Mouse (Mus musculus) neural tube, embryonic 15.5 days (tissue): Measurements from ENCODE around the gene Fgfr2. TPM values are rescaled to one million over a fixed set of nuclear protein-coding genes. Genes with fewer than 3 reads are reported as not detected.

Experiments used
- ATAC-seq: fragments of 200-750 bp; cut with Nextera tagmentation; 2 replicates; pipeline ENCODE4 v1.8.0; 2017; ENCODE audit warnings: mild to moderate bottlenecking, moderate TSS enrichment, moderate library complexity; ENCODE audit not compliant: low FRiP score
- H3K27ac ChIP-seq: fragments of 300-500 bp; sonication (generic); replicated peaks from 2 replicates; pipeline ENCODE4 v1.5.1; 2015; ENCODE audit warnings: mild to moderate bottlenecking, inconsistent platforms
- H3K27me3 ChIP-seq: fragments of 300-500 bp; sonication (generic); replicated peaks from 2 replicates; pipeline ENCODE4 v1.6.1; 2015; ENCODE audit warnings: inconsistent platforms
- H3K36me3 ChIP-seq: fragments of 300-500 bp; sonication (generic); 2 replicates; pipeline ENCODE4 v1.6.1; 2015; ENCODE audit warnings: inconsistent platforms
- H3K4me1 ChIP-seq: fragments of 300-500 bp; sonication (generic); 2 replicates; pipeline ENCODE4 v1.6.1; 2015; ENCODE audit warnings: inconsistent platforms
- H3K4me2 ChIP-seq: fragments of 300-500 bp; sonication (generic); 2 replicates; pipeline ENCODE4 v1.6.1; 2015; ENCODE audit warnings: inconsistent platforms, mild to moderate bottlenecking, moderate library complexity
- H3K4me3 ChIP-seq: fragments of 300-500 bp; sonication (generic); replicated peaks from 2 replicates; pipeline ENCODE4 v1.5.1; 2015; ENCODE audit warnings: mild to moderate bottlenecking, inconsistent platforms
- H3K9ac ChIP-seq: fragments of 300-500 bp; sonication (generic); replicated peaks from 2 replicates; pipeline ENCODE4 v1.6.1; 2015; ENCODE audit warnings: mild to moderate bottlenecking, inconsistent platforms
- H3K9me3 ChIP-seq: fragments of 300-500 bp; sonication (generic); replicated peaks from 2 replicates; pipeline ENCODE4 v1.6.1; 2016; ENCODE audit warnings: inconsistent platforms
- WGBS: fragments of 180-500 bp; shearing (Covaris S2); methylation state at CpG from one replicate; pipeline ENCODE4 v1.1.7; 2015; ENCODE audit warnings: mixed read lengths; 5-methylcytosine and 5-hydroxymethylcytosine counted together
- polyA plus RNA-seq: library from polyadenylated mRNA; unstranded; fragments of >200 nt; fragmentation: Nextera tagmentation; extraction: Ambion mirVana; gene quantifications from 2 replicates; pipeline ENCODE4 v1.2.1, GENCODE M21; 2015

Gene Fgfr2
- polyA plus RNA-seq, 1 experiment from 2014 or later, result 21.2 TPM

GRCm38 (mm10) chr7:132921971-132922370 lies 201.2 kb downstream of the Fgfr2 start:
- ATAC-seq, result no peak
- Histone ChIP-seq H3K4me3 (no peak overlapping the region), H3K4me1 (no peaks in the 10 kb centered on the region), H3K9me3 (no peaks in the 10 kb centered on the region), H3K27ac (no peak overlapping the region), H3K9ac (no peak overlapping the region), H3K27me3 (no peaks in the 10 kb centered on the region), H3K36me3 (no peaks in the 10 kb centered on the region), H3K4me2 (no peak overlapping the region)
- WGBS, result 69% methylated on average over 3 of the region's 3 CpGs

DNA sequence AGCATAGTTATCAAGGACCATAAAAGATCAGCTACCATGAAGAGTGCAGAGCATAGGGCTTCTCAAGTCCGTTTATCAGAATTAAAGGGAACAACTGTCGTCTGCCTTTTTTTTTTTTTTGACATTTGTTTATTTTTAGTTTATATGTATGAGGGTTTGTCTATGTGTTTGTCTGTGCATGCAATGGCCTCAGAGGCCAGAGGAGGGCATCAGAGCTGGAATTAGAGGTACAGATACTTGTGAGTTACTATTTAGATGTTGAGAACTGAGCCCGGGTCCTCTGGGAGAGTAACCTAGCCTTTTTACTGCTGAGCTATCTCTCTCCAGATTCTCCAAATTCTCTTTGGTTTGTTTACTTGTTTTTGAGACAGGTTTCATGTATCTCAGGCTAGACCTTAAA lies 219.4 kb downstream of the Fgfr2 start:
- Histone ChIP-seq H3K9ac (no peak overlapping the region), H3K4me1 (no peaks in the 10 kb centered on the region), H3K36me3 (no peaks in the 10 kb centered on the region), H3K27ac (no peak overlapping the region), H3K4me3 (no peak overlapping the region), H3K27me3 (no peaks in the 10 kb centered on the region), H3K4me2 (no peak overlapping the region), H3K9me3 (no peaks in the 10 kb centered on the region)
- no peak for ATAC-seq
- 87% methylated on average over 3 of the region's 3 CpGs for WGBS

DNA sequence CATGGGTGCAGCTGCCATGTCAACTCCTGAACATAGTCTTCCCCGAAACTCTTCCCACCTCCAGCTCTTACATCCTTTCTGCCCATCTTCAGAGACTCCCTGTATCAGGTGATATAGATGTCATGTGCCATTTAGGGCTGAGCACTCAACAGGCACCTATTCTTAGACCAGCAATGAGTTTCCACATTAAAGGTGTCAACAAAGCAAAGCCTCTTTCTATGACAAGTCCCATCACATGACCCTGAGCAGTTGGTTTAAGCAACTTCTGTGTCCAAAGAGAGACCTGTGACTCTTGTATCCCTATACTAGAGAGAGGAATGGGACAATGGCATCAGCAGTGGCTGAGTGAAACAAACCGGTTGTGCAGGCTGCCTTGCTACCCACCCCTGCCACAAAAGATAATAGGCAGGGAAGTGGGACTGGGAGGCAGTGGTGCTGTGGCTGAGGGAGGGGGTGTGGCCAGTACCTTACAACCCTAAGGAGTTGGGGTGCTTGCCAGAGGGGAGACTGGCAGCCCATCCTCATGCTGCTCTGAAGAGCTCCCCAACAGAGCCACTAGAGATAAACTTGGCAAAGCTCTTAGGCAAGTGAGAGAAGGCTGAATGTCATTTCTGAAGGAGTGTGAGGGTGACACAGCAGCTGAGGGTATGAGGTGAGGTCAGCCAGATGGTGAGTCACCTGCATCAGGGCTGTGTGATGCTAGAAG lies 222.2 kb downstream of the Fgfr2 start:
- WGBS, result 67% methylated on average over 2 of the region's 2 CpGs

DNA sequence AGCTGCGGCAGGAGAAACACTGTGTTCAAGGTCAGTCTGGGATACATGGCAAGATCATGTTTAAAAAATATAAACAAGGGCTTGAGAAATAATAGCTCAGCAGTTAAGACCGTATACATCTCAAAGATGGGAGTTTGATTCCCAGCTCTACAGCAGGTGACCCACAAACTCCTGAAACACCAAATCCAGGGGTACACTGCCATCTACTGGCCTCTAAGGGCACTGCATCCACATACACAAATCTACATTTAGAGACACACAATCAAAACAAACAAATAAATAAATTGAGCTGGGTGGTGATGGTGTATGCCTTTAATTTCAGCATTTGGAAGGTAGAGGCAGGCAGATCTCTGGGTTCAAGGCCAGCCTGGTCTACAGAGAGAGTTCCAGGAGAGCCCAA lies 224.9 kb downstream of the Fgfr2 start:
- Histone ChIP-seq H3K4me3 (no peak overlapping the region), H3K4me1 (no peaks in the 10 kb centered on the region; the same call in 1 of the 2 replicates), H3K9me3 (no peaks in the 10 kb centered on the region), H3K9ac (no peak overlapping the region), H3K4me2 (no peak overlapping the region), H3K36me3 (no peaks in the 10 kb centered on the region), H3K27me3 (no peaks in the 10 kb centered on the region), H3K27ac (no peak overlapping the region)
- ATAC-seq, result no peak
- 95% methylated on average over 2 of the region's 2 CpGs for WGBS

More for the DNA sequence above, 222.2 kb downstream of the Fgfr2 start:
- Histone ChIP-seq H3K4me1 (no peaks in the 10 kb centered on the region), H3K9ac (no peak overlapping the region), H3K4me3 (no peak overlapping the region), H3K27me3 (no peaks in the 10 kb centered on the region), H3K9me3 (no peaks in the 10 kb centered on the region), H3K4me2 (no peak overlapping the region), H3K36me3 (no peaks in the 10 kb centered on the region), H3K27ac (no peak overlapping the region)
- ATAC-seq, result no peak

DNA sequence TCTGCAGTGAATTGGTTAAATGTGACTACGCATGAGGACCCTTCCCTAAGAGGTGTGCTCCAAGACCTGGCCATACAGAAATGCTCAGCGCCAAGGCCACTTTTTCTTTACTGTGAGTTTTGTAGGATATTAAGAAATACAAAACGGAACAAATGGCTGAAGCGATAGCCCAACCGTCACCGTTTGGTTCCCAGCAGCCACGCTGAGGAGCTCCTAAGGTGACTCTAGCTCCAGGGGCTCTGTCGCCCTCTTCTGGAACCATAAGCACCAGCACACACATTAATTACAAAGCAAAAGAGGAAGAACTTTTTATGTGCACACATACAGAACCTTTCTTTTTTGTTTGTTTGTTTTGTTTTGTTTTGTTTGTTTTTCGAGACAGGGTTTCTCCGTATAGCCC lies 225.9 kb downstream of the Fgfr2 start:
- WGBS, result 89% methylated on average over 10 of the region's 10 CpGs
- H3K4me1 ChIP-seq, result no peaks in the 10 kb centered on the region; the same call in 1 of the 2 replicates
- H3K27ac ChIP-seq, result no peak overlapping the region
- no peaks in the 10 kb centered on the region for H3K36me3 ChIP-seq
- H3K4me3 ChIP-seq, result no peak overlapping the region
- H3K9me3 ChIP-seq, result no peaks in the 10 kb centered on the region
- H3K9ac ChIP-seq, result no peak overlapping the region
- H3K27me3 ChIP-seq, result no peaks in the 10 kb centered on the region
- no peak overlapping the region for H3K4me2 ChIP-seq
- ATAC-seq, result no peak

DNA sequence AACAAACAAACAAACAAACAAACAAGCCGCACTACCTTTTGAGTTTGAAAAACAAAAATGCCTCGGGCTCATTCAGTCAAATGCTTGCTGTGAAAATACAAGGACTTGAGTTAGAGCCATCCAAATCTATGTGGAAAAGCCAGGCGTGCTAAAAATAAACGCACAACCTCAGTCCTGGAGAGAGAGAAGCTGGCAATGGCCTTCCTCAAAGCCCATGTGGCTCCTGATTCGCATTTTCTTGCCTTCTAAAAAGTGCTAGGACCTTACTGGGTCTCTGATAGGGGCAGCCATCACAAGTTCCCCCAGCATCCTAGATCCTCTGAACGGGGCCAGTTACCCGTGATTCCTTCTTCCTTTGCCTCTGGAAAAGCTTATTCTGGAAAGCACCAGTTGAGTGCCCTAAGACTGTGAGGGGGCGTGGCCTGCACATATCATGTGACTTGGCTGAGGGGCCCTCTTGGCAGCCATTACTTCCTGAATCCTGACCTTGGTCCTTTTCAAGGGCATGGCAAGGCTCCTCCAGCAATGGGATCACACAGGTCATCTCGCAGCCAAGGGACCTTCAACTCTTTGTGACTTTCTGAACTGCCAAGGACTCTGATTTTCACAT lies 226.8 kb downstream of the Fgfr2 start:
- H3K27ac ChIP-seq, result no peak overlapping the region
- H3K27me3 ChIP-seq, result no peaks in the 10 kb centered on the region
- no peaks in the 10 kb centered on the region for H3K9me3 ChIP-seq
- H3K36me3 ChIP-seq, result no peaks in the 10 kb centered on the region
- 95% methylated on average over 9 of the region's 9 CpGs for WGBS
- H3K4me2 ChIP-seq, result no peak overlapping the region
- H3K4me1 ChIP-seq, result no peaks in the 10 kb centered on the region; the same call in 1 of the 2 replicates
- ATAC-seq, result no peak
- H3K4me3 ChIP-seq, result no peak overlapping the region
- no peak overlapping the region for H3K9ac ChIP-seq

DNA sequence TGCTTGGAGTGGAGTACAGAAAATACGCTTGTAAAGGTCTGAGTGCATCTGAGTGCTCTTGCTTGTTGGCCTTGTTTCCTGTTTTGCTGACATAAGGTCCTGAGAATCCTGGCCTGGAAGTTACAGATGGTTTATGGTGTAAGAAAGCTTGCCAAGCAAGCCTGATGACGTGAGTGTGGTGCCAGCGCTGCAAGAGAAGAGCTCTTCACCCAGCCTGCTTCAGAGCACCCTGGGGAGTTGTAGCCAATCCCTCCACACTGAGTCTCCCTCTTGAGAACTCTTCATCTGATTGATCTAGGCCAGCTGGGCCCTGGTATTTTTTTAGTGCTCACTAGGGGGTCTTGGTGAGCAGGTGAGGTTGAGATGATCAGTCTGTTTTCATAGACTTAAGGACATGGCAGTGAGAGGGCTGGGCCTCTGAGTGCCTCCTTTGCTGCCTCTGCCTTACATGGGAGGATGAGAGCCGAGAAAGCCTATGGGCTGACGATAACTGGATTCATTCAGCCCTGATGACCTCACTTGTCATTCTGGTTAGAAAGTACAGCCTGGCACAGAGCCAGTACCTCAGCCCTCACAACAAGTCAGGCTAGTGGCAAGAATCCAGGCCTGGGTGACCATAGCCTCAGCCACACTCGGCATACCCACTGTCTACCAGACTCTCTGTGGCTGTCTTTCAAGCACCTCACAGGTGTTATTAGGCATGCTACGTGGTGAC lies 228.2 kb downstream of the Fgfr2 start:
- no peak overlapping the region for H3K4me3 ChIP-seq
- H3K27me3 ChIP-seq, result no peaks in the 10 kb centered on the region
- H3K4me1 ChIP-seq, result no peaks in the 10 kb centered on the region; the same call in 1 of the 2 replicates
- no peaks in the 10 kb centered on the region for H3K36me3 ChIP-seq
- no peak overlapping the region for H3K4me2 ChIP-seq
- ATAC-seq, result no peak
- no peak overlapping the region for H3K9ac ChIP-seq
- 59% methylated on average over 7 of the region's 7 CpGs for WGBS
- no peaks in the 10 kb centered on the region for H3K9me3 ChIP-seq
- H3K27ac ChIP-seq, result no peak overlapping the region

DNA sequence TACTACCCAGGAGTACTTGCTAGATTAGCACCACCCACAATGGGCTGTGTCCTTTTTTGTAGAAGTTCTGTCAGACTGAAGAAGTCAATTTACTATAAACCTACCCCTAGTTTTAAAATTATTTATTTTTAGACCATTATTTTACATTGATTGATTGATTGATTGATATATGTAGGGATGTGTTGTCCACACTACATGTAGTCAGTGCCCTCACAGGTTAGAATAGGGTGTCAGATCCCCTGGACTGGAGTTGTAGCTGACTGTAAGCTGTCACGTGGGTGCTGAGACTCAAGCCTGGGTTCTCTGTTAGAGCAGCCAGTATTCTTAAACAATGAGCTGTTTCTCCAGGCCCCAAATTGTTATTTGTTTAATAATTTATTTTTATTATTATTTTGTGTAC lies 229.8 kb downstream of the Fgfr2 start:
- Histone ChIP-seq H3K27ac (no peak overlapping the region), H3K36me3 (no peaks in the 10 kb centered on the region), H3K27me3 (no peaks in the 10 kb centered on the region), H3K4me3 (no peak overlapping the region), H3K4me1 (no peaks in the 10 kb centered on the region; the same call in 1 of the 2 replicates), H3K4me2 (no peak overlapping the region), H3K9me3 (no peaks in the 10 kb centered on the region), H3K9ac (no peak overlapping the region)
- ATAC-seq, result no peak
- WGBS, result 92% methylated on average over 1 of the region's 1 CpGs

DNA sequence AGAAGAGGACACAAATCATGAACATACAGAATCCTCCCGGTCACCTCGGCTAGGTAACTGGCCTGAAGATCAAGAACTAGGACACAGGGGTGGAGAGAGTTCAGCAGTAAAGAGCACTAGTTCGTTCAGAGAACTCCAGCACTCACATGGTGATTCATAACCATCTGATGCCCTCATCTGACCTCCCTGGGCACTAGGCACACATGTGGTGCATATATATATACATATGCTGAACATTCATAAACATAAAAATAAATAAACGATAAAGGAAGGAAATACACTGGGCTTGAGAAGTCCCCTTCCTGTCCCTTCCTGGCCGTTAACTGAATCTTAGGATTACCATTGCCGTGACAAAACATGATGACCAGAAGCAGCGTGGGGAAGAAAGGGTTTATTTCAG lies 230.3 kb downstream of the Fgfr2 start:
- WGBS, result 86% methylated on average over 7 of the region's 7 CpGs
- H3K27ac ChIP-seq, result no peak overlapping the region
- H3K9ac ChIP-seq, result no peak overlapping the region
- no peaks in the 10 kb centered on the region for H3K36me3 ChIP-seq
- H3K4me3 ChIP-seq, result no peak overlapping the region
- H3K4me1 ChIP-seq, result no peaks in the 10 kb centered on the region; the same call in 1 of the 2 replicates
- no peaks in the 10 kb centered on the region for H3K9me3 ChIP-seq
- no peak overlapping the region for H3K4me2 ChIP-seq
- ATAC-seq, result no peak
- no peaks in the 10 kb centered on the region for H3K27me3 ChIP-seq

- H3K4me3 ChIP-seq, result no peak overlapping the region
- no peak overlapping the region for H3K27ac ChIP-seq
- H3K4me1 ChIP-seq, result no peaks in the 10 kb centered on the region; the same call in 1 of the 2 replicates
- H3K9ac ChIP-seq, result no peak overlapping the region
- no peaks in the 10 kb centered on the region for H3K36me3 ChIP-seq
- no peak for ATAC-seq
- no peaks in the 10 kb centered on the region for H3K27me3 ChIP-seq
- H3K9me3 ChIP-seq, result no peaks in the 10 kb centered on the region
- WGBS, result 55% methylated on average over 4 of the region's 4 CpGs
- H3K4me2 ChIP-seq, result no peak overlapping the region
Observed at GRCm38 (mm10) chr7:132892311-132892661, 230.9 kb downstream of the Fgfr2 start.

GRCm38 (mm10) chr7:132891561-132892310 lies 231.4 kb downstream of the Fgfr2 start:
- Histone ChIP-seq H3K36me3 (no peaks in the 10 kb centered on the region), H3K9me3 (no peaks in the 10 kb centered on the region), H3K27ac (no peak overlapping the region), H3K4me3 (no peak overlapping the region), H3K9ac (no peak overlapping the region), H3K4me1 (no peaks in the 10 kb centered on the region; the same call in 1 of the 2 replicates), H3K27me3 (no peaks in the 10 kb centered on the region), H3K4me2 (no peak overlapping the region)
- 85% methylated on average over 5 of the region's 5 CpGs for WGBS
- ATAC-seq, result no peak
